Mouse (Mus musculus) forebrain, embryonic 11.5 days (tissue): ENCODE measurements around the gene 1700029I15Rik. TPM values are rescaled to one million over a fixed set of nuclear protein-coding genes. Genes with fewer than 3 reads are reported as not detected.

ENCODE experiments used
- ATAC-seq: fragments of 200-750 bp; cut with Nextera tagmentation; replicated peaks from 2 replicates; pipeline ENCODE4 v1.8.0; 2017; ENCODE audit warnings: moderate TSS enrichment; ENCODE audit not compliant: low FRiP score
- DNase-seq: peaks from one replicate; pipeline ENCODE4 v3.0.0-alpha.2; 2017; ENCODE audit warnings: low spot score
- H3K27ac ChIP-seq: fragments of 300-500 bp; sonication (generic); 2 replicates; pipeline ENCODE4 v1.5.1; 2014; ENCODE audit warnings: low read depth, low read length
- H3K27me3 ChIP-seq: fragments of 300-500 bp; sonication (generic); 2 replicates; pipeline ENCODE4 v1.6.1; 2014; ENCODE audit warnings: mild to moderate bottlenecking, low read length, mixed read lengths; ENCODE audit not compliant: control insufficient read depth, insufficient read depth
- H3K36me3 ChIP-seq: fragments of 300-500 bp; sonication (generic); 2 replicates; pipeline ENCODE4 v1.6.1; 2014; ENCODE audit warnings: mild to moderate bottlenecking, low read length, moderate library complexity, mixed read lengths; ENCODE audit not compliant: control insufficient read depth, insufficient read depth
- H3K4me1 ChIP-seq: fragments of 300-500 bp; sonication (generic); replicated peaks from 2 replicates; pipeline ENCODE4 v1.6.1; 2014; ENCODE audit warnings: low read length, mixed read lengths; ENCODE audit not compliant: control insufficient read depth, insufficient read depth
- H3K4me2 ChIP-seq: fragments of 300-500 bp; sonication (generic); 2 replicates; pipeline ENCODE4 v1.6.1; 2014; ENCODE audit warnings: low read depth, mild to moderate bottlenecking, low read length, moderate library complexity, mixed read lengths; ENCODE audit not compliant: severe bottlenecking
- H3K4me3 ChIP-seq: fragments of 300-500 bp; sonication (generic); 2 replicates; pipeline ENCODE4 v1.5.1; 2014; ENCODE audit warnings: low read depth, low read length
- H3K9ac ChIP-seq: fragments of 300-500 bp; sonication (generic); 2 replicates; pipeline ENCODE4 v1.6.1; 2014; ENCODE audit warnings: low read length
- H3K9me3 ChIP-seq: fragments of 300-500 bp; sonication (generic); 2 replicates; pipeline ENCODE4 v1.6.1; 2016; ENCODE audit warnings: low read length, mixed read lengths; ENCODE audit not compliant: control insufficient read depth
- WGBS: fragments of 180-500 bp; shearing (Covaris S2); extraction: QIAGEN DNeasy Blood & Tissue Kit; methylation state at CpG from one replicate; pipeline ENCODE4 v1.1.7; 2014; 5-methylcytosine and 5-hydroxymethylcytosine counted together
- polyA plus RNA-seq: library from polyadenylated mRNA; unstranded; fragments of >200 nt; fragmentation: Nextera tagmentation; extraction: Ambion mirVana; gene quantifications from 2 replicates; pipeline ENCODE4 v1.2.1, GENCODE M21; 2014

1700029I15Rik gene
- polyA plus RNA-seq, 1 experiment from 2014 or later, result 3.6 TPM

GRCm38 (mm10) chr2:92370821-92371805 lies 11.2 kb upstream of the 1700029I15Rik start:
- ATAC-seq, result peak; percentile 13
- H3K27me3 ChIP-seq, result peaks cover 2% of the 10 kb centered on the region; the same call in 1 of the 2 replicates
- WGBS, result 1% methylated on average over 44 of the region's 45 CpGs
- H3K9me3 ChIP-seq, result no peaks in the 10 kb centered on the region
- H3K4me1 ChIP-seq, result peaks cover 38% of the 10 kb centered on the region
- H3K27ac ChIP-seq, result peak overlapping the region; percentile 73
- peak overlapping the region; percentile 25 for H3K4me3 ChIP-seq
- H3K4me2 ChIP-seq, result peak overlapping the region; percentile 59
- DNase-seq, result peak; percentile 82
- H3K9ac ChIP-seq, result peak overlapping the region; percentile 50
- H3K36me3 ChIP-seq, result no peaks in the 10 kb centered on the region

GRCm38 (mm10) chr2:92371971-92372690 lies 10.2 kb upstream of the 1700029I15Rik start:
- Histone ChIP-seq H3K36me3 (no peaks in the 10 kb centered on the region), H3K27ac (peak overlapping the region; percentile 73), H3K27me3 (peaks cover 2% of the 10 kb centered on the region; the same call in 1 of the 2 replicates), H3K9ac (0 out of 2 replicates have a peak overlapping the region, but pooled peaks have one; percentile 24), H3K9me3 (no peaks in the 10 kb centered on the region), H3K4me1 (peaks cover 41% of the 10 kb centered on the region), H3K4me3 (no peak overlapping the region), H3K4me2 (peak overlapping the region; percentile 59; the same call in 1 of the 2 replicates)
- WGBS, result 2% methylated on average over 10 of the region's 10 CpGs
- ATAC-seq (no peak), DNase-seq (peak; percentile 80)

- H3K4me1 ChIP-seq, result peaks cover 41% of the 10 kb centered on the region
- peak overlapping the region; percentile 73 for H3K27ac ChIP-seq
- DNase-seq (no peak), ATAC-seq (no peak)
- H3K9ac ChIP-seq, result peak overlapping the region; percentile 23; the same call in 1 of the 2 replicates
- 0 out of 2 replicates have a peak overlapping the region, but pooled peaks have one; percentile 18 for H3K4me2 ChIP-seq
- H3K27me3 ChIP-seq, result peaks cover 2% of the 10 kb centered on the region; the same call in 1 of the 2 replicates
- no peaks in the 10 kb centered on the region for H3K36me3 ChIP-seq
- 21% methylated on average over 9 of the region's 9 CpGs for WGBS
- no peak overlapping the region for H3K4me3 ChIP-seq
- H3K9me3 ChIP-seq, result no peaks in the 10 kb centered on the region
Measured at GRCm38 (mm10) chr2:92372767-92373436, 9.4 kb upstream of the 1700029I15Rik start.

GRCm38 (mm10) chr2:92373437-92373813 lies 8.9 kb upstream of the 1700029I15Rik start:
- Histone ChIP-seq H3K36me3 (no peaks in the 10 kb centered on the region), H3K4me1 (peaks cover 41% of the 10 kb centered on the region), H3K4me2 (0 out of 2 replicates have a peak overlapping the region, but pooled peaks have one; percentile 8), H3K4me3 (no peak overlapping the region), H3K9ac (no peak overlapping the region), H3K27ac (peak overlapping the region; percentile 73), H3K9me3 (no peaks in the 10 kb centered on the region), H3K27me3 (peaks cover 2% of the 10 kb centered on the region; the same call in 1 of the 2 replicates)
- ATAC-seq (no peak), DNase-seq (no peak)
- WGBS, result 66% methylated on average over 11 of the region's 11 CpGs

- peak within 1 kb of the TSS; percentile 69 for H3K9ac ChIP-seq
- no peaks in the 10 kb centered on the region; the same call in 1 of the 2 replicates for H3K36me3 ChIP-seq
- peaks cover 41% of the 10 kb centered on the region for H3K4me1 ChIP-seq
- no peak for ATAC-seq
- peak within 1 kb of the TSS; percentile 72 for H3K4me3 ChIP-seq
- no peaks in the 10 kb centered on the region for H3K9me3 ChIP-seq
- 4% methylated on average over 16 of the region's 16 CpGs for WGBS
- H3K4me2 ChIP-seq, result peak within 1 kb of the TSS; percentile 93
- peak within 1 kb of the TSS; percentile 92 for H3K27ac ChIP-seq
- no peak for DNase-seq
- H3K27me3 ChIP-seq, result peaks cover 2% of the 10 kb centered on the region; the same call in 1 of the 2 replicates
Measured at GRCm38 (mm10) chr2:92374514-92374913, 7.8 kb upstream of the 1700029I15Rik start, which contains the start of the genes Pex16 and Large2. Pex16 (plus strand) TSS chr2:92374676. Large2 (minus strand) TSS chr2:92374869.

- no peaks in the 10 kb centered on the region for H3K27me3 ChIP-seq
- H3K4me2 ChIP-seq, result peak overlapping the region; percentile 93
- H3K27ac ChIP-seq, result peak overlapping the region; percentile 92
- peak overlapping the region; percentile 69 for H3K9ac ChIP-seq
- under 1% methylated on average over 29 of the region's 29 CpGs for WGBS
- peaks cover 39% of the 10 kb centered on the region for H3K4me1 ChIP-seq
- peak overlapping the region; percentile 72 for H3K4me3 ChIP-seq
- no peaks in the 10 kb centered on the region for H3K9me3 ChIP-seq
- peak; percentile 95 for DNase-seq
- ATAC-seq, result peak; percentile 89
- no peaks in the 10 kb centered on the region; the same call in 1 of the 2 replicates for H3K36me3 ChIP-seq
Measured at GRCm38 (mm10) chr2:92375099-92375623, 7.2 kb upstream of the 1700029I15Rik start.

- no peak for ATAC-seq
- H3K9me3 ChIP-seq, result no peaks in the 10 kb centered on the region
- 17% methylated on average over 10 of the region's 10 CpGs for WGBS
- H3K4me3 ChIP-seq, result peak overlapping the region; percentile 72
- H3K4me1 ChIP-seq, result peaks cover 34% of the 10 kb centered on the region
- H3K9ac ChIP-seq, result peak overlapping the region; percentile 69
- no peaks in the 10 kb centered on the region; the same call in 1 of the 2 replicates for H3K36me3 ChIP-seq
- no peak overlapping the region for H3K27ac ChIP-seq
- peak overlapping the region; percentile 93 for H3K4me2 ChIP-seq
- no peaks in the 10 kb centered on the region for H3K27me3 ChIP-seq
- no peak for DNase-seq
Measured at GRCm38 (mm10) chr2:92375788-92376187, 6.5 kb upstream of the 1700029I15Rik start.
